Mouse (Mus musculus) spleen, postnatal 10 days (tissue): ENCODE results near the gene Pfdn2.
"Not testable (repeated sequence)": the region's sequence is repeated elsewhere in the genome, so short reads cannot be mapped to it uniquely, and the experiment has no call there.

ENCODE experiments used
- DNase-seq, 2 experiments: peaks; one replicate each; pipeline ENCODE4 v3.0.0; 2021 to 2022; ENCODE audit warnings: low spot score in 2 of 2

The Pfdn2 gene

DNA sequence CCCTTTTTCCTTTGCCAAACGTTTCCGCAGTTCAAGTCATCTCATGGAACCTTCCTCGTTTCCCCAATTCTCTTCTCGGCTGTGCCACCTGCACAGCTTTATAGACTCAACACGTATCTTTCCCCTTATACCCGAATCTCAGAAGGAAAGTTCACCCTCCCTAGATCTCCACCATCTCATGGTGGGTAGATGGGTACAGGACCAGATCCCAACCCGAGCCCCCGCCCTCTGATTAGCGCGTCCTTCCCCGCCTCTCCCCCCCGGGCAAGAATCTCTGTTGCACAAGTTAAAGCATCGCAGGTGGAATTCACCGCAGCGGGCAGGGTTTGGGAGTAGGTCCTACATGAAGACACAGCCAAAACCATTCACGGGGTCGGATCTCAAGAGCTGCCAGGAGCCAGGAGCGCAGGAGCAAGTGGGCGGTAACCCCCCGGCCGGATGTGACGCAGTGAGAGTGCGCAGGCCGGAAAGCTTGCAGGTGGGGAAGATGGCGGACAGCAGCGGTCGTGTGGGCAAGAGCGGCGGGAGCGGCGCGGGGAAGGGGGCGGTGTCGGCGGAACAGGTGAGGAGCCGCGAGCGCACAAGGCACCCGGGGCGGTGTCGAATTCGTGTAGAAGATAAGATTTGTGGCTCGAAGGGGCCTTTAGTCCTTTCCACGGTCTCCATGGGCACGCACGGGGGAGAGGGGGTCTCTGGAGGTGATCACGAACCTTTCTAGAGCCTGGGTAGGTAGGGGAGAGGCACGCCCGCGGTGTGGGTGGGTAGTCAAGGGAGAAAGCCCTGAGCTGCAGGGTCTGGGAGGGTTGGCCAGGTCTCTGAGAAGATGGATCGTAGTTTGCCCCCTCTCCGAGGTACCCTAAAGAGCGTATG is at the start of gene Pfdn2, which contains the start of gene Nit1:
Pfdn2 (plus strand) TSS at position 446 of the 870 bp plus-strand sequence.
Nit1 (minus strand) TSS at position 422 of the 870 bp plus-strand sequence.
- peak; percentile 77 to 94 for DNase-seq

DNA sequence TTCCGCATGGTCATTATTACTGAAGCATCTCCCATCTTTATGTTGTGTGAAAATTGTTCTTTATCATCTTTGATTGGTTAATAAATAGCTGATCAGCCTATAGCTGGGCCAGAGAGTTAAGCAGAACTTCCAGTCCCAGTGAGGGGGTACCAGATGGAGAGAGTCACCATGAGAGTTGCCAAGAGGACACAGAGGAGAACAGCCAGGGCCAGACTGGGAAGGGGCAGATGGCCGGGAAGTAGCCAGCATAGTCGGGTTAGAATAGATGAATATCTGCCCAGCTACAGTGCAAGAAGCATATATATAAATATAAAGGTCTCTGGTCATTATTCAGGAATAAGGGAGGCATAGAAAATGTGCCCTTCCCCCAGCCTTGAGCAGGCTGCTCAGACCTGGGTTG is 47.2 kb upstream of the Pfdn2 start:
- no peak for DNase-seq

DNA sequence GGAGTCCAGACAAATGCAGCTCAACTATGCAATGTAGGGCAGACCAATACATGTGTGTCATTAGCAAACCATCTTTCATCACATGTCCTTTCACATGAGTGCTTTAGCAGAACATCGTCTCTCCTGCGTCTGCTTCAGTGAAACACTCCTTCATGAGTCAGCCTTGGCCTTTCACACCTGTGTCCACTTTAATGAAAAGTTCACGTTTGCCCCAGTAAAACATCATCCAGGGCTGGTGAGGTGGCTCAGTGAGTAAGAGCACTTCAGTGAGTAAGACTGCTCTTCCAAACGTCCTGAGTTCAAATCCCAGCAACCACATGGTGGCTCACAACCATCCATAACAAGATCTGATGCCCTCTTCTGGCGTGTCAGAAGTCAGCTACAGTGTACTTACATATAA is 39.3 kb upstream of the Pfdn2 start:
- not testable (repeated sequence) for DNase-seq

DNA sequence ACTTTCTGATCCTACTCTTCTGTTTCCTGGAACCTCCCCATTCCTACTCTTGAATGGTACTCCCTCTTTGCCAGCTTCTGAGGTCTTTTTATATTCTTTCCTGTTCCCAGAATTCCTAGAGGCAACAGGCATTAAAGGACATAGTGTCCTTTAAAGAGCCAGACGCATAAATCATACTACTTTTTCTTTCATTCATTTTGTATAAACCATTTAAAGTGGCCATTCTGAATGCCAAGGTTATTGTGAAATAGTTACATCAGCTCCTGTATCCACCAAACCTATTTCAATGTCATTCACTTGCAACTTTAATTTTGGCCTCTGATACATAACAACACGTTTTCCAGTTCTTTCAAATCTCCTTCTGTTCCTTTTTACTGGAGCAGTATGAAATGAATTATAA is 36.1 kb upstream of the Pfdn2 start:
- DNase-seq = no peak

DNA sequence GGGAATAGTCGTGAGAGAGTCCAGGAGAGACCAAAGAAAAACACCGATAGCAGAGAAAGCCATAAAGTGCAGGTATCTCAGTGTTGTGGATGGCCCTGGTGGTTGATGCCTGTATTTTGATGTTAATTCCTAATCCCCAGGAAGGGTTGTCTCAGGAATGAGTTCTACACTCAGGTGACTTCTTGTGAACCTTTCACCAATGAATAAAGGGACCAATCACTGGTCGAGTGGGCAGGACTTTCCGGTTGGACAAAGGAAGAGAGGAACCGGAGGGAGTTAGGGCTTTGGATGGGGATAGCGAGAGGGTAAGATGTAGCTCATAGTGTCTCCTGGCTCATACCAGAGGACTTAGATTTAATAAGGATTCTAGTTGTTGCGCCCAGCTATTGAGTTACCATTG is 25.7 kb upstream of the Pfdn2 start:
- no peak for DNase-seq

DNA sequence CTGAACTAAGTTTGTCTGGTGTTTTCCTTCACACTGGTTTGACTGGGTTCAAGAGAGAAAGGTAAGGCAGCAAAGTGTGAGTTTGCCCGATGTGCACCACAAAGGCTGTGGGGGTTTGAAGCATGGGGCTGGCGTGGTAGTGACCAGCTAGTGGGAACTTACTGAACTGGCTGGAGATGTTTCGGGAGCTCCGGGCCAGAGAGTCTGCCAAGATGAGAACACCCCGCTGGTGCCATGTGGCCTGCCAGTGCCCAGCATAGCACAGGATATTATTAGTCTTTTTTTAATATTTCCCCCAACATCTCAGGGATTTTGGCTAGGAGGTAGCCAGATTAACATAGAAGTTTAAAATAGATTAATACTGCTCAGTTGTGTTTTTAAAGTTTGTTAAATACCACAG is 25.3 kb upstream of the Pfdn2 start:
- no peak for DNase-seq

DNA sequence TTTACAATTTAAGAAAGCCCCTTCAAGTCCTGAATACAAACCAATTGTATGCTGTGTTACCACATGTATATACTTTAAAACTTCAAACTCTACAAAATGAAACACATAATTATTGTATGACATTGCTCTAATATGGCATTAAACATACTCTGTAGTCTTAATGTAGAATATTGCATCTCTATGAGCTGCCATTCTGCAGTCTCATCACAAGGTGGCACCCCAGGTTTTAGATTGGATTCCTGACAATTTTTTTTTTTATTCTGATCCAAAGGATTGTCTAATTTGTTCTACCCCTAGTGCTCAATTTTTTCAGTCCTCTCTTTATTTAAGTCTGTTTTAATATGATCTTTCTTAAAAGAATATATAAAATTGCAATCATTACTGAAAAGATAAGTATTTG is 24.1 kb upstream of the Pfdn2 start:
- peak in 1 of 2 experiments; percentile 48 for DNase-seq

DNA sequence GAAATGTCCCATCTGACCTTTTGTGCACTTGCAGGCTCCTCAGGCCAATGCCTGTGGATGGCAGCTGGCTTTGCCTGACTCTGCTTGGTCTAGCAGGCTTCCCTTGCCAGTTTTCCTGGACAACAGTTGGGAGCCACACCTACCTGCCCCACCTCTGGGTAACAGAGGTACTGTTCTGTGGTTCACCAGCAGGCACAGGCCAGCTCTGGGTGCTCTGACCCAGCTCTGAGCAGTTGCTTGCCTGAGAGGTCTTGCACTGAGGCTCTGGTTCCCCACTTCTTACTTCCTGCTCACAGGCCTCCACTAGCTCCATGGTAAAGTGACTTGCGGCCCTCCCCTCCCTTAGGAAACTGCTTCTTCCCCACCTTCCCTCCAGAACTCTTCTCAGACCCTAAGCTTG is 23.5 kb upstream of the Pfdn2 start:
- DNase-seq = no peak

DNA sequence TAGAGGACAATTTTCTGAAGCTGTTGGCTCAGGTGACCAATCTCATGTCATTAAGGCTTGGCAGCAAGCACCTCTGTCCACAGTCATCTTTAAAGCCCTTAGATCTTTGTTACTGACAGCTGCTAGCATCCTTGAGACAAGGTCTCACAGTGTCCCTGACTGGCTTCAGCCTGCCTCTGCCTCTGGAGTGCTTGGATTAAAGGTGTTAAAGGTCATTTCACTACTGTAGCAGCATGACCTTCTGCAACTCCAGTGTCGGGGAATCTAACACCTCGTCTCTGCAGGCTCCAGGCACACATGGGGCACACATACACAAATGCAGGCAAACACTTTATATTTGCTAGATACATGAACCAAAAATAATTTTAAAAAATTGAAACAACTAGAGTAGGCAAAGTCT is 19.9 kb upstream of the Pfdn2 start:
- DNase-seq = no peak

DNA sequence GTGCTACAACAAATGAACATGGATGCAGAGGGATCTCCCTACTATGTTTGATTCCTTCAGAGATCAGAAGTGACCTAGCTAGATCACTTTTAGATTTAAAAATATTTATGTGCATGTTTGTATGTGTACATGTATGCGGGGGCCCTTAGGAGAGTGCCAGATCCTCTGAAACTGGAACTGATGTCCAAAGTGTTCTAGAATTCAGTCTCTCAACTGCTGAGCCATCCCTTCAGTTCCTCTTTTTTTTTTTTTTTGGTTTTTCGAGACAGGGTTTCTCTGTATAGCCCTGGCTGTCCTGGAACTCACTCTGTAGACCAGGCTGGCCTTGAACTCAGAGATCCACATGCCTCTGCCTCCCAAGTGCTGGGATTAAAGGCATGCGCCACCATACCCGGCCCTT is 18.9 kb upstream of the Pfdn2 start:
- DNase-seq = not testable (repeated sequence)

DNA sequence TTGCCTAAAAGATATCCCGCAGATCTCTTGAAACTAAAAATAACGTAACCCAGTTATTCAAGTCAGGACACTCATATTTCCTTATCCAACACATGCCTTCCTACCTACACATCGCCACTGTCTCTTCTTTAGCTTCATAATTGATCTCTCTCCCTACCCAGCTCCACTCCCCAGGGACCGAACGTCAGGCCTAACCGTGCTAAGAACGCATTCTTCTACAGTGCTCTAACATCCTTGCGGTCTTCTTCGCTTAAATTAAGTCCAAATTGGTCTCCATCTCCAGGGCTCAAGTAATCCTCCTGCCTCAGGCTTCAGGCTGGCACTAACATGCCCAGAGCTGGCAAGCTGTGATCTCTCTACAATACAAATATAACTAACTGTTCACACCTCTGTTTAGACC is 17.2 kb upstream of the Pfdn2 start:
- peak in 1 of 2 experiments; percentile 36 for DNase-seq

DNA sequence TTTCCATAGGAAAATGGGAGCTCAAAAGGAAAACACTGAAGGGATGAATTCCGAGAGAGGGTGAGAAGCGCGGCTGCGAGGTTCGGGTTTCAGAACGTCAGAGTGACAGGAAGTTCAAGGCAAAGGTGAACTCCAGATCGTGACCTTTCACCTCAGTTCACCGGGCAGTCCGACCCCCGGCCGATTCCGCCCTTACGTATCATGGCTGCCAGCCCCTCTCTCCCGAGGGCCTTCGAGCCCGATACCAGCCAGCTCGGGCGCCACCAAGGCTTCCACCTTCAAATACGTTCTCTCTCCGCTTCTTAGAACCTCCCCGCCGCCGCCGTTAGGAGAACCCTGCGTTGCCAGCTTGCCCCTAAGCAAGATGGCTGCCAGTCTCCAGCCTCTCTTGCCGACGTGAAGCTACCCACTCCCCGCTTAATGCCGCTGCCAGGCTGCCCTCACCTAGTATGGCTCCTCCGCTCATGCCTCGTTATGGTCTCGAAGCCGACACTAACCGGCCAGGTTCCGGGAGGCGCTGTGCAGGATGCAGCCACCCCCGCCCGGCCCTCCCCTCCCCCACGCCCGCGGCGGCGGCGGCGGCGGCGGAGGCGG is 16.5 kb upstream of the Pfdn2 start, which contains the start of gene Dedd:
Dedd (plus strand) TSS at position 307 of the 594 bp plus-strand sequence.
- peak; percentile 90 to 94 for DNase-seq

DNA sequence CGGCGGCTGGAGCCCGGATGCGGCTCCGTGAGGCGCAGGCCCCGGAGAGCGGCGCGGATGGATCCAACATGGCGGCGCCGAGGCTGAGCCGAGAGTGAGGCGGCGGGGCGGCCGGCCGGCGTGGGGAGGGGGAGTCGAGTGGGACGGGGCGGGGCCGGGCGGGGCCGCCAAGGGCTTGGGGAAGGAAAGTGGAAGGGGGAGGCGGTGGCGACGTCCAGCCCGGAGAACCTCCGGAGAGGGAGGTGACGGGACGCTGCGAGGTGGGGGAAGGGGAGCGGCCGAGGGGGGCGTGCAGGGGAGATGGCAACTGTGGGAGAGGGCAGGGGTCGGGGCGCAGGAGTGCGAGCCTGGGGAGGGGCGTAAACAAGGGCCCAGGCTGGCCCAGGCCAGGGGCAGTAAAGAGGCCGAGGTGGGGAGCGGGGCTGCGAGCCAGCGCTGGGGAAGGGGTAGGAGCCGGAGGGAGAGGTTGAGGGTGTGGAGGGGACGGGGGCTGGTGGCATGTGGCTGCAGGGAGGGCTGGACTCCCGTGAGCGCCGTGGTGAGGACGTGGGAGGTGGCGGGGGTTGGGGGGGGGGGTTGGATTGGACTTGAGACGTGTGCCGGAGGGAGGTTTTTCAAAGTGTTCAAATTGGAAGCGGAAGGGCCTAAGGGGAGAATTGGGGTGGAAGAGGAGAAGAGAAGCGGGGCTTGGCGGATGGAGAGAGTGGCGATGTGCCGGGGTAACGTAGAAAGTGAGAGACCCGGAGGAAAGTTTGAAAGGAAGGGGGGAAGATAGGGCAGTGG is 15.8 kb upstream of the Pfdn2 start:
- DNase-seq = peak; percentile 46 to 47

DNA sequence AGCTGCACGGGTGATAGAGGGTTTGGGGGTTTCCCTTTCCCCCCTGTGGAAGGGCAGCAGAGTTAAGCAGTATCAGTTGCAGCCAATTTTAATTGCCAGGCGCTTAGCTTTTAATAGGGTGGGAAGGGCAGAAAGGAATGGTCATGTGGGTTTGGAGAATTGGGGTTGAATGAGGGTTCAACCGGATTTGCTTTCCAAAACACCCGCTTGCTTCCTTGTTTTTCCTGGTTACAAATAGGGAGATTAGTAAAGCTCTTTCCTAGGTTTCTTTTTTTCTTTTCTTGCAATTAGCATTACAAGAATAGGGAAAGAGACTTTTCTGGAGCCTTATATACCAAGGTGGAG is 15.3 kb upstream of the Pfdn2 start:
- DNase-seq = no peak

DNA sequence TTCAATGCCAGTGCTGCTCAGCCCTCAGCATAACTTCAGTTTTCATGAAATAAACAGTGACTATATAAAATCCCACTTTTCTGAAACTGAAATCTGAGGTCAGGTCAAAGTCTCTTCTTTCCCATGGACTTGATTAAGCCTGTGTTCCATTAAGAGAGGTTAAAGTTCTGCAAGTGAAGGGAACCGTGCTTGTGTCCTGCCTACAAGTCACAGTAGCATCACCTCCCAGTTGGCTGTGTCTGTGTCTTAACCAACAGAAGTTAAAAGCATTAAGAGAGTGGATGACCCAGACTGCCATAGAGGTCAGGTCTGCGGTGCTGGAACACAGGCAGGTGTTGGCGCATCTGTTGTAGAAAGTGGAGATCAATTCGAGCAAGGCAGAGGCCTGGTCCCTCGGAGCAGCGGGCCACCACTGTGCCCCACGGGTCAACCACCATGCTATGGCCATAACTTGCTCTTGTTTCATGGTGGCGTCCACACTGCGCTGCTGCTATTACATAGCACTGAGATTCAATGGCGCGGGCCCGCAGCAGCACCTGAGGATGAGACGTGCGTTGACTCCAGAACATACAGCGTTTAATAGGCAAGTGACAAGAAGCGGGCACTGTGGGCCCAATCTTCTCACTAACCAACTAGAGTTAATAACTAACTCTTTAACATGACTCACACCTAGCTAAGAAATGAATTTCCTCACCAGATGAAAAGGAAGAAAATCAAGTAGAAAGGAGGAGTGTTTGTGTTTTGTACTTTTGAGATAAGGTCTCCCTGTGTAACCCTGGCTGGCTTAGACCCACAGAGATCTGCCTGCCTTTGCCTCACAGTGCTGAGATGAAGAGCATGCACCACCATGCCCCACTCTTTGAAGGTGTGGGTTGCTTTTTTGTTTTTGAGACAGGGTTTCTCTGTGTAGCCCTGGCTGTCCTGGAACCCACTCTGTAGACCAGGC is 2.9 kb upstream of the Pfdn2 start:
- no peak for DNase-seq

DNA sequence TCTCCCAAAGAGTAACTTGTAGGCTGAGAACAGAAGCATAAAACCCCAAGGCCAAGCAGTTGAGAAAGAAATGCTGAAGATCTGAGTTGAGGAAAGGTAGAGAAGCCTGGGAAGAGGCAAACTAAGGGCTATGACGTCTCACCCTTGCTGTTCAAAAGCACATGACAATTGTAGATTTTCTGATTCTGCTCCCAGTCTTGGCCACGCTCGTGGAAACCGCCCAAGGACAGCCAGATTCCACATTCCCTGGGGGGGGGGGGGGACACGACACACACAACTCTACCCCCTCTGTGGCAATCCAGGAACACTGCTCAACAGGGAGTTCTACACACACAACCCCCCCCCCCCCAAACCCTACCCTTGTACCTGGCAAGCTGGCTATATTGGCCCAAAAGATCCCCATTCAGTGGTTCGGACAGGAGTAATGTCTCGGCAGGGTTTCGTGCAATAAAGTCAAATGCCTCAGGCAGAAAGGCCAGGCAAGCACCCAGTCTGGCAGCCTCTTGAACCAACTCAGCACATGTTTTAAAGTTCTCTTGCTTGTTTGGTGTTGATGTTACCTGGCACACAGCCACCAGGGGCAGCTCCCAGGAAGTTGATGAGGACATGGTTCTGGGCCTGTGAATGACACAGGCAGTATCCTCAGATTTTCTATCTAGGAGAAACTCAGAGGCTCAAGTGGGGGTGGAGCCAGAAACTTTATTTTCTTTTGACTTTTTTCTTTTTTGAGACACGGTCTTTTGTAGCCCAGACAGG is 1.4 kb upstream of the Pfdn2 start:
- peak in 1 of 2 experiments; percentile 32 for DNase-seq

DNA sequence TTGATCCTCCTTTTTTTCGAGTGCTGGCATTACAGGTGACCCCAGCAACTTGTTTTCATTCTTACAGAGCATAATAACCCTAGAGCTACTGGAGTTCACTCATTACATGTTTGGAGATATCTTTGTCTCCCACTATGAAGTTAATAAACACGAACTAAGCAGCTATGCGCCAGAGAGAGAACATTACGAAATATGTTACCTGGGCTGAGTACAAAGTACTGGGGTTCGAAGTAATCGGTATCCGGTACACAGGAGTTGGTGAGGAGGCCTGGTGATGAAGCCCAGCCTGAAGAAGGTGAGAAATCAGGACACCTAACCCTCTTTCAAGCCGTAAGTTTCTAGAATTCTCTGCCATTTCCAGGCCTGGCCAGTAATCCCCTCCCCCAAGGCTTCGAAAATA is 755 bp upstream of the Pfdn2 start:
- no peak for DNase-seq

DNA sequence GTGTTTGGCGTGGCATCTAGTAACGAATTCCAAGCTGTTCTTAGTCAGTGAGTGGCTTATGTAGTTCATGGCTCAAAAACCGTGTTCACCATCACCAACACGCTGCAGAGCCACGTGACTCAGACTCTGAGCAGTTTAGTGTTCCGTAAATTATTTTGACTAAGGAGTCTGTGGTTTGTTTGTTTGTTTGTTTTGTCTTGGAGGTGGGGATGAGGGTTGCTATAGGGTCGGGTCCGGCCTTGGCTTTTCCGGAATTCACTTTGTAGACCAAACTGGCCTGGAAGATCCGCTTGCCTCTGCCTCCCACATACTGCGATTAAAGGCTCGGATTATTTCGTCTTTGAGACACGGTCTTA is 603 bp downstream of the Pfdn2 start:
- DNase-seq = no peak

DNA sequence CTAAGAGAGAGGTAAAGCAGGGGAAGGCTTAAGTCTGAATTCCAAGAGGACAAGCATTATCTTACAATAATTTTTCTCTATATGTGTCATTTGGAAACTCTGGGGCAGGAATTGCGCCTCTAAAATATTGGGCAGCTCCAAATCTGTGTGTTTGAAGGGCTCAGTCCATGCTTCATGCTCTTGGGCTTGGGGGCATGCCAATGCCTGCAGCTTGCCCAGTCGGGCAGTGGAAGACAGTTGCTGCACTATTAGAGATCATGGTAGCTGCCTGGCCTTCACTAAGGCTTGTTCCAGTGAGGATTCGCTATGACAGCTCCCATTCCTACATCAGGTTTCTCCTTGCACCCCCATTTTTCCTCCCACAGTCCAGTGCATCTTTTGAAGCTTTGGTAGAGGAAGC is 3.2 kb downstream of the Pfdn2 start:
- DNase-seq = no peak

DNA sequence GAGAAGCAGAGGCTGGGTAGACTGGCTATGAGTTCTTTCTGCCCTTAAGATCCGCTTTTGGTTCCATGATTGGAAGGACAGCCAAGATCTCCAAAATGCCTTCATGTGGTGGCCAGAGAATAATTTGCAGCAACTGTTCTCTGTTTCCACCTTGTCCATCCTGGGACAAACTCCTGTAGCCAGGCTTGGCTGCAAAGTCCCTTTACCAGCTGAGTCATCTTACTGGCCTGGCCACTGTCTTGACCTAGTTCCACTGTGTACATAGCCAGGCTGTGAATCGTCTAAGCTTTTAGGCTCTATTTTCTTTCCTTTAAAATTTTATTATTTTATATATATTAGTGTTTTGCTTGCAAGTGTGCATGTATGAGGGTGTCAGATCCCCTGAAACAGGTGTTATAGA is 3.7 kb downstream of the Pfdn2 start:
- DNase-seq = no peak
